Mouse (Mus musculus) gastrocnemius, postnatal 4 days (tissue): ENCODE data around the gene Dhdh. TPM values are rescaled to one million over a fixed set of nuclear protein-coding genes. Genes with fewer than 3 reads are reported as not detected.

ENCODE experiments used
- DNase-seq, 2 experiments: peaks; one replicate each; pipeline ENCODE4 v3.0.0; 2021 to 2022; ENCODE audit warnings: low spot score in 2 of 2, mixed read lengths in 2 of 2
- total RNA-seq, 2 experiments: library from RNA; stranded (reverse); gene quantifications; 2 replicates each; pipeline ENCODE4 v1.2.3; 2021

Gene Dhdh
- total RNA-seq, 2 experiments from 2014 or later = 8.3 TPM

DNA sequence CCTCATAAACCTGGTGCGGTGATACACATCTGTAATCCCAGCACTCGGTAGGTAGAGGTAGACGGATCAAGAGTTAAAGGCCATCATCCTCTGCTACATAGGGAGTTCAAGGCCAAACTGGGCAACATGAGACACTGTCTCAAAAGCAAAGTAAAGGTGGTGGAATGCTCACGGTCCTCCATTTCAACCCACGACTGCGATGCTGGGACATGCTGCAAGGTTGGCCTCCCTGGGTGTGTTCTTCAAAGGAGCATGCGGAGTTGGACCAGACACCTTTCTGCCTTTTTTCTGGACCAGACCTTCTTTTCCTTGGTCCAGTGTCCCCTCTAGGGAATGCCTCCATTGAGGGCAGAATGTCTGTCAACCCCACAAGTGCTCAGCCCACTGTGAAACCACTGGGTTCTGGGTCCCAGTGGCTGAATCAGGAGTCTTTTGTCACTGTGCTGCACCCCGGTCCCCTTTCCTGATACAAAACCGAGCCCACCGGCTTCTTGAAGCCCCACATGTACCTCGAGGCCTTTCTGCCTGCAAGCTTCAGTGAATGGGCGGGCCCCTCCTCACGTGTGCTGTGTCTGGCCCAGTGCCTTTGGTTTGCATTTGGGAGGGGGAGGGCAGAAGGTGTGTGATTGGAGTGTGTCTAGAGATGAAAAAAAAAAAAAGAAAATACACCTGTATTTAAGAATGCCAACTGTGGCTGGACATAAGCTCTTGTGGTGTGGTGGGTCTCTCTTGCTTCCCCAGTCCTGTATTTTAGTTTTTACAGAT, 32.5 kb downstream of the Dhdh start:
- no peak for DNase-seq

DNA sequence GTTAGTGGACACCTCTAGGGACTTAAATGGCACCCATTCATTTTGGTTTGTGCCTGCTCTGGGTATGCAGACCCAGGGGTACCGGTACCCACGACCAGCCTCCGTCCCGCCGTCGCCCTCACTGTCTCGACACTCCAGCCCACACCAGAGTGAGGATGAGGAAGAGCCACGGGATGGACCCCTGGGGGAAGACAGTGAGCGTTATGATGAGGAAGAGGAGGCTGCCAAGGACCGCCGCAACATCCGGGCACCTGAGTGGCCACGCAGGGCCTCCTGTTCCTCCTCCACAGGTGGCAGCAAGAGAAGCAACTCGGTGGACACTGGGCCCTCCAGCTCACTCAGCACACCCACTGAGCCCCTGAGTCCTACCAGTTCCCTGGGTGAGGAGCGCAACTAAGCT, 33.6 kb downstream of the Dhdh start:
- DNase-seq = no peak

DNA sequence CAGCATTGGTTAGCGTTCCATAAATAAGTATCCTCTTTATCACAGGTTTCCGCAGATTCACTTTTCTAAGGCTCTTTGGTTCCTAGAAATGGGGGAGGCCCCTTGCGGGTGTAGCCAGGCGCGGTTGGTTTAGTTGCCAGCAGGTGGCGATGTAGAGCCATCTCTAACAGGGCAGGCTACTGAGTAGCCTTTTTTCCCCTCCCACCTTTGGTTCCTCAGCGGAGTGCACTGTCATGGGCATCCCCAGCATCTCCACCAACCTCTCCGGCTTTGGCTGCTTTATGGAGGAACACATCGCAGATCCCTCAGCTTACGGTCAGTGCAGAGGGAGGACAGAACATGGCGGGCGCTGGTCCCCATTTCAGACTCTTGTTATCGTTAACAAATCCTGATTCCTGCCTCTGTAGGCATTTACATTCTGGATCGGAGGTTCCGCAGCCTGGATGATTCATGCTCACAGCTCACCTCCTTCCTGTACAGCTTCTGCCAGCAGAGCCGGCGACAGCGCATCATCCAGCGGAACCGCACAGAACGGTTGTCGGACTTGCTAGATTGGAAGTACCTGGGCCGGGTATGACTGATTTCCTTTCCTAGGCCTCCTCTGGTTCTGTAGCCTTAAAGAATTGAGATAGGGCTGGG, 37.1 kb downstream of the Dhdh start:
- peak; percentile 73 to 82 for DNase-seq

DNA sequence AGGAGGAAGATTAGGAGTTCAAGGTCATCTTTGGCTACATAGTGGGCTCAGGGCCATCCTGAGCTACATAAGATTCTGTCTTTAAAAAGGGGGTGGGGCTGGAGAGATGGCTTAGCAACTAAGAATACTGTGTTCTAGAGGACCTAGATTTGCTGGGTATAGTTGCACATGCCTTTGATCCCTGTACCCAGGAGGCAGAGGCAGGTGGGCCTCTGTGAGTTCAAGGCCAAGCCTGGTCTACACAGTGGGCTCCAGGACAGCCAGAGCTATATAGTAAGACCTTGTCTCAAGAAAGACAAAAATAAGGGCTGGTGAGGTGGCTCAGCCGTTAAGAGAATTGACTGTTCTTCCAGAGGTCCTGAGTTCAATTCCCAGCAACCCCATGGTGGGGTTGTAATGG, 38.6 kb downstream of the Dhdh start:
- DNase-seq = no peak

GRCm38 (mm10) chr7:45447325-45447990, 41.1 kb downstream of the Dhdh start:
- DNase-seq = no peak

DNA sequence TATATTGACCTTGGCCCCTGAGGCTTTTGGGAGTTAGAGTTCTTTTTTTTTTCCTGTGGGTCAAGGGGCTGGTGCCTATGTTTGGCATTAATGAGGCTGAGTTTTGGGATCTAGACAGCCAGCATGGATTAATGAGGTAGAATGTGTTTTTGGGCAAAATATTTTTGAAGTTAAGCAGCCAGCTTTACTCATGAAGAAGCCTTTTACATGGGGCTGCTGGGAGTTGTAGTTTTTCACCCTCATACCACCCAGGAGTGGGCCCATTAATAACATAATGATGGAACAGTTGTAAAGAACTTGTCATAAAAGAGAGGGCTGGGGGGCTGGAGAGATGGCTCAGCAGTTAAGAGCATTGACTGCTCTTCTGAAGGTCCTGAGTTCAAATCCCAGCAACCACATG, 42.0 kb downstream of the Dhdh start:
- no peak for DNase-seq

DNA sequence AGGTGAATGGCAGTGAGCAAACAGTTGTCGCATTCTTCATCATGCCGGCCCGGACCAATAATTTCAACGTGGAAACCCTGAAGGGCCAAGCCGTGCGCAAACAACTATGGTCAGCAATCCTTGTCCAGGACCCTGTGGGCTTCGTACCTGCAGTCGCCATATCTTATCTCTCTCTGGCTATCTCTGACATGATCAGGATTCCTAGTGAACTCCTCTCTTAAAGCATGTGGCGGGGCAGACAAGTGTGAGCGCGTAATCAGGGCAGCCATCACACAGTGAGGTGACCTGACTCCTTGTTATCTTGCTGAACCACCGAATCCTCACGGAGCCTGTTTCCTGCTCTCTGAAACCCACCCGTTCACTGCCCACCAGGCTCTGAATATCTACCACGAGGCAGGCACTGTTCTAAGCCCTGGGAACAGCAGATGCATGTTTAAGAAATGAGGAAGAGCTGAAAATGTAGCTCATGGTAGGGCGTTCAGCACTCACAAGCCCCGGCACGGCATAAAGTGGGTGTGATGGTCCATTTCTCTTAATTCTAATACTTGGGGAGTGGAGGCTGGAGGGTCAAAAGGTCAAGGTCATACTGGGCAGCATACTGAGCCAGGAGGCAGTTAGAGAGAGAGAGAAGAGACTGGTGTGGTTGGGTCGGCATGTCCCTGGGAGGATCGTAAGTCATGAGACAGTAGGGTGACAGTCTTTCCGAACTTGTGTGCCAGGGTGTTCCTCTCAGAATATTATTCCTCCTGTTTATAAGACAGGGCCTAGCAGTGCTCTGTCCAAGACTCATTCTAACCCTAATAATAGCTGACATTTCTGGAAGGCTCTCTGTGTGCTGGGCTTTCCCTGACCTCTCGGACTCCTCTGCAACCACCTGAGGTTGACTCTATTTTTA, 44.8 kb downstream of the Dhdh start:
- no peak for DNase-seq

DNA sequence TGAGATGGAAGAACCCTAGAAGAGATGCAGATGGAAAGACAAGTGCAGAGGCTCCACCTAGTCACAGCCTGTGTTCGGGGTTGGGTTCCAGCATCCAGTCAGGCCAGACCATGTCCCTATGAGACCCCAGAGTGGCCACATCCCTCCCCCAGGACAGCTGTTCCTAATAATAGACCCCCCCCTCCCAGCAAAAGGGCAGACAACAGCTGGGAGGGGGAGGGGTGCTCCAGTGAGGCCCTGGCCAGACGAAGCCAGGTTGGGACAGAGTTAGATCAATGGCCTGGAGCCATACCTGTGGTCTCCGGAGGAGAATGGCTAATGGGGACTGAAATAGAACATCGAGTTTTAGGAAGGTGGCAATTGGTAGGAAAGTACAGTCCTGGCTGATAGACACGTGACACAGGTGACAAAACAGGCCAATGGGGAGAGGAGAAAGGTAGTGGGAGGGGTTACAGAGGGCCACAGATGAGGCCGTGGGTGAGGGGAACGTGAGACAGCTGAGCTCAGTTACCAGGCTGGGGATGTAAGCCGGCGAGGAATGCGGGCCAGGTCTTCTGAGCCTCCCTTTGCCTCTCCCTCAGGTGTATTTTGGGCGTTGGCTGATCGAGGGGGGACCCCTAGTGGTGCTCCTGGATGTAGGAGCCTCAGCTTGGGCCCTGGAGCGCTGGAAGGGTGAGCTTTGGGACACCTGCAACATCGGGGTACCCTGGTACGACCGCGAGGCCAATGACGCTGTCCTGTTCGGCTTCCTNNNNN, 50.9 kb downstream of the Dhdh start, which contains the start of gene Ruvbl2:
Gene Ruvbl2, minus strand, starts transcription at position 576 of the 756 bp plus-strand sequence.
- no peak for DNase-seq

DNA sequence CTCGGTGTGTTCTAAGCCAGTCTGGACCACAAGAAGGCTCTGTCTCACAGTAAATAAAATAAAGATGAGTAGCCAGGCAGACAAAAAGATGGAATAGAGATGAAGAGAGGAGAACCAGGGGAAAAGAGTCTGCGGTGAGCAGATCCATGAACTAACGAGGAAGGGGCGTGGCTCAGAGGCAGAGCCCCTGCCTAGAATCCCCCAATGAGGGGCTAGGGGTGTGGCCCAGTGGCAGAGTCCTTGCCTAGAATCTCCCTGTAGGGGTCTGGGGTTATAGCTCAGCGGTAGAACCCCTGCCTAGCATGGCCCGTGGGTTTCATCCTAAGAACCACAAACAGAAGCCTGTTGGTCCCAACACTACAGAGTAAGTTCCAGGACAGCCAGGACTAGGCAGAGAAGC, 51.6 kb downstream of the Dhdh start:
- DNase-seq = no peak

DNA sequence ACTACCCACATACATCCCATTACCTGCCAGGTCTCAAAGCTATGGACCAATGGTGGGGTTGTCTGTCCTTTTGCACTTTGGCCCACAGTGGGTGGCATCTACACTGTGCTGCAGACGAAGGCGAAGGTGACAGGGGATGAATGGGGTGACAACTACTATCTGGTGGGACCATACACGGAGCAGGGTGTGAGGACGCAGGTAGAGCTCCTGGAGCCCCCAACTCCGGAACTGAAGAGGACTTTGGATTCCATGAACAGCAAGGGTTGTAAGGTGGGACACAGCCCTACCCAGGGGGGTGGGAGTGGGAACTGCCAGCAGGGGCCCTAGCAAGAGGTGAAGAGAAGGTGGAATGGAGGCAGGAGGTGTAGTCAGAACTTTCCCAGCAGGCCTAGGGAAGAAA, 52.2 kb downstream of the Dhdh start:
- no peak for DNase-seq

DNA sequence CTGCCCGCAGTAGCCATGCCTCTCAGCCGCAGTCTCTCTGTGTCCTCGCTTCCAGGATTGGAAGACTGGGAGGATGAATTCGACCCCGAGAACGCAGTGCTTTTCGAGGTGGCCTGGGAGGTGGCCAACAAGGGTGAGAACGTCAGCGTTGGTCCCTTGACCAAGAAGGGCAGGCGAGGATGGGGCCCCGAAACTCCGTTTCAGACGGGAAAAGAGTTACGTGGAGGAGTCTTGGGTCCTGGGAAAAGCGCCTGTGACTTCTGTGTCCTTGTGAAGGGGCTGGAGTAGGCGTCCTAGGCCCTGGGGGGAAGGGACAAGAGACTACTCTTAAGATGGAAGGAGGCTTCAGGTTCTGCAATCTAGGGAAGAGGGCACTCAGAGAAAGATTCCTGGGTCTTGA, 53.6 kb downstream of the Dhdh start:
- no peak for DNase-seq

DNA sequence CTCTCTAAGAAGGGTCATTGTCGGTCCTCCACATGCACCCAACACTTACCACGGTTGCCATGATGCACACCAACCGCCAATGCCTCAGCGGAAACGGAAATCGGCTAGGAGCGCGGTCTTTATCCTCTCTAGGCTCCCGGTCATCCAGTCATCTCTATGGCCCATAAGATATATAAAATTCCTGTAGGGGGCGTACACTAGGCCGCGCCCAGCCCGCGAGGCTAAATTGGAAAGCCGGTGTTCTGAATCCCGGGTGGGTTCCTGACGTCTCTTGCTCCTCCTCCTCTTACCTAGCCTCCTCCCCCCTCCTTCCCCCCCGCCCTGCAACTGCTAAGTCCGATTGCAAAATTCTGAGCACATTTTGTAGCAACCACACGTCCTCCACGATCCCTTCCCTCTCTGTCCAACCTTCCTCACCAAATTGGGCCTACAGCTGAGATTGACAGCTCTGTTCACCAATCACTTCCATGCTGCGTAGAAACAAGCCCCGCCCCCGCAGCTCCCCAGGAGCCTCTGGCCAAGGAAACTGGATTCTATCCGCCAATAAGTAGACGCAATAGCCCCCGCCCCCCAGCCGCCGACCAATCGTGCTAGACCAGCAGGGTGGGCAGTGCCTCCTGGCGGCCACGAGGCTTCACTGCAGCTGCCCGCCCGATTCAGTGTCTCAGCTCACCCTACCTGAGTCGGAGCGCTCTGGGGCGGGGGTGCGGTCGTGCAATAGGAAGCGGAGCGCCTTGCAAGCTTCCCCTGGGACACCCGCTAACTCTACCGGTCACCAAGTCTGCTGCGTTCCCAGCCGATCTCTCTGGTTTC, 54.2 kb downstream of the Dhdh start, which contains the start of gene Gys1:
Gene Gys1, plus strand, starts transcription at position 642 of the 813 bp plus-strand sequence.
- DNase-seq = peak; percentile 100

- DNase-seq = no peak
These were observed 54.8 kb downstream of the Dhdh start for GRCm38 (mm10) chr7:45433835-45434202.

DNA sequence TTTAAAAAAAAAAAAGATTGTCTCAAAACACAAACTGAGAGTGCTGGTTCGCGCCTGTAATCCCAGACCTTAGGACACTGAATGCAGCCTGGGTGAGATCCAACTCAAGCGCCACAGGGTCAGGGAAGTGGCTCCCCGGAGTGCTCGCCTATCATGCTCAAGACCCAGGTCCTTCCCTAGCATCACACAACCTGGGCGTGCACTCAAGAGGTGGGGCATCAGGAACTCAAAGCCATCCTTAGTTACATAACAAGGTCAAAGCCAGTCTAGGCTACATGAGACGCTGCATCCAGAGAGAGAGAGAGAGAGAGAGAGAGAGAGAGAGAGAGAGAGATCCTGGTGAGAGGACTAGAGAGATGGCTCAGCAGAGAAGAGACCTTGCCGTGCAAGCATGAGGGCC, 62.0 kb downstream of the Dhdh start:
- DNase-seq = no peak

GRCm38 (mm10) chr7:45421194-45421593, 67.4 kb downstream of the Dhdh start:
- no peak for DNase-seq
